Mouse (Mus musculus): ENCODE data around the gene 8030474K03Rik. TPM values are rescaled to one million over a fixed set of nuclear protein-coding genes. Genes with fewer than 3 reads are reported as not detected.
"Not testable (repeated sequence)": the region's sequence is repeated elsewhere in the genome, so short reads cannot be mapped to it uniquely, and the experiment has no call there.

Gene 8030474K03Rik
- total and polyA plus RNA-seq, 2 experiments from 2014 or later = not detected

GRCm38 (mm10) chrX:101819163-101819562 lies 24.7 kb downstream of the 8030474K03Rik start:
- Histone ChIP-seq H3K4me1 (ENCODE audit: insufficient read depth, low read length) (no peaks in the 10 kb centered on the region), H3K4me2 (ENCODE audit: low read depth, low read length, poor library complexity, severe bottlenecking) (no peak overlapping the region), H3K27me3 (ENCODE audit: insufficient read depth, low read length) (no peaks in the 10 kb centered on the region), H3K9ac (replicated peaks; ENCODE audit: low read length, poor library complexity, severe bottlenecking) (no peak overlapping the region), H3K27ac (ENCODE audit: low read depth, low read length) (no peak overlapping the region), H3K4me3 (ENCODE audit: low read depth, low read length) (no peak overlapping the region), H3K36me3 (ENCODE audit: insufficient read depth, low read length) (no peaks in the 10 kb centered on the region), H3K9me3 (ENCODE audit: low read length) (no peaks in the 10 kb centered on the region)
- WGBS = 56% methylated on average over 1 of the region's 1 CpGs
- TF ChIP-seq CTCF (IDR thresholded peaks at IDR 0.05) = peak; percentile 61
- no peak for DNase-seq (ENCODE audit: low spot score)
- no peak for ATAC-seq (ENCODE audit: low FRiP score)

GRCm38 (mm10) chrX:101819980-101820379 lies 25.5 kb downstream of the 8030474K03Rik start:
- not testable (repeated sequence) for H3K9me3 ChIP-seq (ENCODE audit: low read length); DNase-seq (ENCODE audit: low spot score); H3K27me3 ChIP-seq (ENCODE audit: insufficient read depth, low read length); H3K4me1 ChIP-seq (ENCODE audit: insufficient read depth, low read length); H3K27ac ChIP-seq (ENCODE audit: low read depth, low read length); H3K4me3 ChIP-seq (ENCODE audit: low read depth, low read length); H3K9ac ChIP-seq (replicated peaks; ENCODE audit: low read length, poor library complexity, severe bottlenecking); H3K4me2 ChIP-seq (ENCODE audit: low read depth, low read length, poor library complexity, severe bottlenecking); ATAC-seq (ENCODE audit: low FRiP score); H3K36me3 ChIP-seq (ENCODE audit: insufficient read depth, low read length)

GRCm38 (mm10) chrX:101847191-101847795 lies 52.8 kb downstream of the 8030474K03Rik start:
- WGBS = 65% methylated on average over 5 of the region's 5 CpGs
- Histone ChIP-seq H3K9me3 (ENCODE audit: low read length) (no peaks in the 10 kb centered on the region), H3K9ac (replicated peaks; ENCODE audit: low read length, poor library complexity, severe bottlenecking) (no peak overlapping the region), H3K27ac (ENCODE audit: low read depth, low read length) (no peak overlapping the region), H3K4me3 (ENCODE audit: low read depth, low read length) (no peak overlapping the region), H3K4me2 (ENCODE audit: low read depth, low read length, poor library complexity, severe bottlenecking) (no peak overlapping the region), H3K4me1 (ENCODE audit: insufficient read depth, low read length) (no peaks in the 10 kb centered on the region), H3K27me3 (ENCODE audit: insufficient read depth, low read length) (peaks cover 58% of the 10 kb centered on the region), H3K36me3 (ENCODE audit: insufficient read depth, low read length) (no peaks in the 10 kb centered on the region)
- ATAC-seq (ENCODE audit: low FRiP score) = no peak
- no peak for TF ChIP-seq CTCF (IDR thresholded peaks at IDR 0.05)
- no peak for DNase-seq (ENCODE audit: low spot score)

Other genes starting within 250 kb of the 8030474K03Rik start
- 125 and 174 TPM in 2 replicates for gene Ogt, start 154.6 kb upstream of the 8030474K03Rik start, total RNA-seq (2014; rRNA removed)
- 97.6 and 110 TPM in 2 replicates for gene Ogt, start 154.6 kb upstream of the 8030474K03Rik start, polyA plus RNA-seq (2015; fragmentation: Nextera tagmentation; extraction: Ambion mirVana)
- gene Cxcr3, start 60.4 kb upstream of the 8030474K03Rik start, total RNA-seq (2014; rRNA removed) = 0.33 TPM in 1 of 2 replicates, not detected in the other
- 0.12 and 0.20 TPM in 2 replicates for gene Cxcr3, start 60.4 kb upstream of the 8030474K03Rik start, polyA plus RNA-seq (2015; fragmentation: Nextera tagmentation; extraction: Ambion mirVana)
- gene Gm4779, start 233 bp upstream of the 8030474K03Rik start, total RNA-seq (2014; rRNA removed) = not detected in 2 replicates
- gene Gm4779, start 233 bp upstream of the 8030474K03Rik start, polyA plus RNA-seq (2015; fragmentation: Nextera tagmentation; extraction: Ambion mirVana) = not detected in 2 replicates
- gene Nhsl2, start 54.7 kb downstream of the 8030474K03Rik start, total RNA-seq (2014; rRNA removed) = 13.0 and 22.1 TPM in 2 replicates
- gene Nhsl2, start 54.7 kb downstream of the 8030474K03Rik start, polyA plus RNA-seq (2015; fragmentation: Nextera tagmentation; extraction: Ambion mirVana) = 4.3 and 6.7 TPM in 2 replicates

Data from midbrain, postnatal 0 days (tissue).